Mouse (Mus musculus) urinary bladder, postnatal 36 days (tissue): ENCODE measurements at regions not wholly inside any gene's neighbourhood (a gene's known extent, or its start where the extent isn't known, plus 50 kb on each side); places are given as distances from the start of the nearest gene placed in this dataset.
A peak's percentile ranks its signal among the peaks of the same experiment; 100 is the strongest.

ENCODE experiments used
- DNase-seq, 2 experiments: peaks; one replicate each; pipeline ENCODE4 v3.0.0; 2022; ENCODE audit warnings: low spot score in 2 of 2, mixed read lengths in 1 of 2

GRCm38 (mm10) chrX:97434327-97434726 is 57.3 kb upstream of the Eda2r start:
- DNase-seq = no peak

- peak; percentile 1 to 24 for DNase-seq
Measured at GRCm38 (mm10) chrX:97431391-97431803, 54.4 kb upstream of the Eda2r start.
